Mouse (Mus musculus): Measurements from ENCODE around the gene Sbsn. TPM values are rescaled to one million over a fixed set of nuclear protein-coding genes. Genes with fewer than 3 reads are reported as not detected.
"Not testable (repeated sequence)": the region's sequence is repeated elsewhere in the genome, so short reads cannot be mapped to it uniquely, and the experiment has no call there.

Sbsn gene
- total and polyA plus RNA-seq, 2 experiments from 2014 or later = 2.8 to 3.5 TPM

DNA sequence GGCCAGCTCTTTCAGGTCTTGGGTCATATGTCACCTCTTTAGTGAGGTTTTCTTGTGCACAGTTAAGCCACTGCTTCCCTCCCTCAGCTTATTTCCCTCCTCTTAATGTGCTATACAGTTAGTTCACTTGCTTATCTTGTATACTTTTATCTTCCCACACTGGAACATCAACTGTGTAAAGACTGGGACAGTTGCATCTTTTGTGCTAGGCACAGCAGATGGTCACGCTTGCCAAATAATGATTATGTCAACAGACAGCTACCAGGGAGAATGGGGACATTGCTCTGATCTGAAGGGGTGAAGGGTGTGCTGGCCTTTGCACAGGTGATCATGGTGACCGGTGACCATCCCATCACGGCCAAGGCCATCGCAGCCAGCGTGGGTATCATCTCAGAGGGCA is 31.6 kb upstream of the Sbsn start:
- Histone ChIP-seq H3K9ac (no peak overlapping the region), H3K27me3 (ENCODE audit: insufficient read depth, low read length) (0 out of 2 replicates have a peak, but pooled peaks cover 8% of the 10 kb centered on the region), H3K36me3 (ENCODE audit: insufficient read depth) (no peaks in the 10 kb centered on the region), H3K27ac (ENCODE audit: low read depth, low read length) (no peak overlapping the region), H3K4me1 (ENCODE audit: insufficient read depth) (0 out of 2 replicates have a peak, but pooled peaks cover 8% of the 10 kb centered on the region), H3K4me2 (ENCODE audit: low read depth) (no peak overlapping the region), H3K9me3 (ENCODE audit: low read length) (no peaks in the 10 kb centered on the region), H3K4me3 (ENCODE audit: low read depth, low read length) (no peak overlapping the region)
- 95% methylated on average over 5 of the region's 5 CpGs for WGBS
- ATAC-seq (no peak), DNase-seq (no peak)
- no peak for TF ChIP-seq CTCF (IDR thresholded peaks at IDR 0.05; ENCODE audit: low read depth)

DNA sequence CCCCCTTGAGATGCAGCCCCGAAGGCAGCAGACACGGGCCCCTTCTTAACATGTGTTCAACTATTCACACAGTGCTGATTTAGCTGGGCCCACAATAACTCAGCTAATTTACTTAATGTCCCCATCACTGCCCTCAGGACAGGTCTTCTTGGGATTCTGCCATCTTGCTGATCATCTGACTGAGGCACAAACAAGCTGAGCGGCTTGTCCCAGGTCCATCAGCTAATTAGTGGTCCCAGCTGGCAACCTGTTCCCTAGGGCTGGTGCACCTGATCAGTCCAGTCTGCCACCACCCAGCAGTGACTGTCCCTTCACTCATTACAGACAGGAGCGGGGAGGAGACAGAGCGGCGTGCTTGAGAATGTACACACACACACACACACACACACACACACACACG is 30.0 kb upstream of the Sbsn start:
- ATAC-seq (no peak), DNase-seq (no peak)
- H3K9me3 ChIP-seq (ENCODE audit: low read length) = no peaks in the 10 kb centered on the region

DNA sequence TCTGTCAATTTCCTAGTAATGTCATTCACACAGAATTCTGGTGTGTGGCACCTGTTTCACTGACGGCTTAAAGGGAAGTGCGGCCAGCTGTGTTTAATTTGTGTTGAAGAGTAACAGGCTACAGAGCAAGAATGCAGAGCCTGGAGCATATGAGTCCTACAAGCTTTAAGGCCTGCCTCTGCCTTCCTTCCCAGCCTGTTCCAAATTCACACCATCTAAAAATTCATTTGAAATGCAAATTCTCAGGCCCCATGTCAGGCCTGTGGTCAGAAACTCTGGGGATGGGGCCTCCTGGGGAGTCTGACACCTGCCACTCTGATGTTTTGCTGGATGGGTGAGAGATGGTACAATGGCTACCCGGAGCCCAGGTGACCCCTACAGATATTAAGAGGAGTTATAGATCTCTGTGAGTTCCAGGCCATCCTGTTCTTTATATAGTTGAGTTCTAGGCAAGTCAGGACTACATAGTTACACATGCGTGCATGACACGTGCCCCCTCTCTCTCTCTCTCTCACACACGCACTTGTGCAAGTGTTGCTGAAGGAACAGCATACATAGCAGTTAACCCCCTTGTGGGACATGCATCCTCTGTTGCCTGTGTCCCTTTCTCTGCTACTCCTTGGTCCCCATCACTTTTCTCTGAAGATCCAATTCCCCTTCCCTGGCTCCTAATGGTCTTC is 27.9 kb upstream of the Sbsn start:
- ATAC-seq = no peak
- no peaks in the 10 kb centered on the region for H3K9me3 ChIP-seq (ENCODE audit: low read length)
- no peaks in the 10 kb centered on the region for H3K27me3 ChIP-seq (ENCODE audit: insufficient read depth, low read length)
- no peak overlapping the region for H3K4me2 ChIP-seq (ENCODE audit: low read depth)
- peaks cover 3% of the 10 kb centered on the region; the same call in 1 of the 2 replicates for H3K4me1 ChIP-seq (ENCODE audit: insufficient read depth)
- H3K36me3 ChIP-seq (ENCODE audit: insufficient read depth) = peaks cover 10% of the 10 kb centered on the region
- no peak for DNase-seq
- H3K27ac ChIP-seq (ENCODE audit: low read depth, low read length) = no peak overlapping the region
- 77% methylated on average over 6 of the region's 6 CpGs for WGBS
- H3K9ac ChIP-seq = no peak overlapping the region
- no peak overlapping the region for H3K4me3 ChIP-seq (ENCODE audit: low read depth, low read length)
- no peak for TF ChIP-seq CTCF (IDR thresholded peaks at IDR 0.05; ENCODE audit: low read depth)

More for the DNA sequence above, 30.0 kb upstream of the Sbsn start:
- WGBS = 67% methylated on average over 7 of the region's 7 CpGs
- H3K27me3 ChIP-seq (ENCODE audit: insufficient read depth, low read length) = 0 out of 2 replicates have a peak, but pooled peaks cover 8% of the 10 kb centered on the region
- 0 out of 2 replicates have a peak, but pooled peaks cover 8% of the 10 kb centered on the region for H3K4me1 ChIP-seq (ENCODE audit: insufficient read depth)
- TF ChIP-seq CTCF (IDR thresholded peaks at IDR 0.05; ENCODE audit: low read depth) = no peak
- no peak overlapping the region for H3K4me2 ChIP-seq (ENCODE audit: low read depth)
- no peak overlapping the region for H3K9ac ChIP-seq
- no peak overlapping the region for H3K4me3 ChIP-seq (ENCODE audit: low read depth, low read length)
- no peak overlapping the region for H3K27ac ChIP-seq (ENCODE audit: low read depth, low read length)
- no peaks in the 10 kb centered on the region; the same call in 1 of the 2 replicates for H3K36me3 ChIP-seq (ENCODE audit: insufficient read depth)

DNA sequence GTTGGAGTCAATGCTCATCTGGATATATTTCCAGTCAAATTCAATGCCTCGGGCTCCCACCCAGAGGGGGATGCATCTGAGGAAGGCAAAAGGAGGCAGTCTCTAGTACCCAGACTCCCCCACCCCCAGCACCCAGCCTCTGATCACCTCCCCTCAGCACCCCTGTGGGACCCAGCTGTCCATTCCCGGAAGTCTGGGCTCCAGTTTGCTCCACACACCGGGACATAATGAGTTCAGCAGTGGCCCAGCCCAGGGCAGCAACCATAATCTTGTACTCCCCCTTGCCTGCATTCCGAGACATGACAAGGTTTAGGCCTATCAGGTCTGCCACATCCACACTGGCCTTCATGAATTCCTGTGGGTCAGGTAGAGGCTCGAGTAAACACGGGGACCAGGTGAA is 23.1 kb upstream of the Sbsn start:
- Histone ChIP-seq H3K27me3 (ENCODE audit: insufficient read depth, low read length) (no peaks in the 10 kb centered on the region), H3K4me1 (ENCODE audit: insufficient read depth) (peaks cover 17% of the 10 kb centered on the region; the same call in 1 of the 2 replicates), H3K9me3 (ENCODE audit: low read length) (no peaks in the 10 kb centered on the region), H3K4me2 (ENCODE audit: low read depth) (peak overlapping the region; percentile 80), H3K9ac (peak overlapping the region; percentile 72; the same call in 1 of the 2 replicates), H3K4me3 (ENCODE audit: low read depth, low read length) (peak overlapping the region; percentile 76; the same call in 1 of the 2 replicates), H3K27ac (ENCODE audit: low read depth, low read length) (no peak overlapping the region), H3K36me3 (ENCODE audit: insufficient read depth) (peaks cover 19% of the 10 kb centered on the region)
- no peak for DNase-seq
- TF ChIP-seq CTCF (IDR thresholded peaks at IDR 0.05; ENCODE audit: low read depth) = no peak
- WGBS = 88% methylated on average over 6 of the region's 6 CpGs
- no peak for ATAC-seq

DNA sequence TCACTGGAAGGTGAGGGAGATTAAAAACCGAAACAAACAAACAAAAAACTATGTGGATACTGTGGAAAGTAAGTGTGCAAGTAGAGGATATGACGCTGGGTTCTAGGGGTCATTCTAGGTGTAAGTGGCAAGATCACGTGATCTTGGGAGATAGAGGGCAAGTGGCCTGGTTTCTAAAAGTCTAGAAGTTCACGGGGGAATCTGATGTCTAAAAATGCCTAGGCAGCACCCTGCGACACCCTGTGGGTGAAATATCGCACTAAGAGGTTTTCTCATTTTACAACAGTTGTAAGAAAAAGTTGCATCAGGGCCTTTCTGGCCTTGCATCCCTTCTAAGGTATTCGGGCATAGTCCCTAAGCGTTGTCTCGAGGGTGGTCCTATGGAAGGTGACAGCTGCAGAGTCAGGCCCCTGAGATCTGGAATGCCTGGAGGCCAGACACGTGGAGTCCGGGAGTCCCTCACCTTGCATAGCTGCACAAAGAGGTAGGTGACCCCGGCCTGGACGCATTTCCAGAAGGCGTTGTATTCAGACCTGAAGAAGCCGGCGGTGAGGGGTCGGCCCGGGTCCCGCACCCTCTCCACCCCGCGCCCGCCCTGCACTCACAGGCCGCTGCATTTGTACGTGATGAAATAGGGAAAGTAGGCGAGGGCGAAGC is 22.4 kb upstream of the Sbsn start:
- Histone ChIP-seq H3K27me3 (ENCODE audit: insufficient read depth, low read length) (no peaks in the 10 kb centered on the region), H3K36me3 (ENCODE audit: insufficient read depth) (peaks cover 26% of the 10 kb centered on the region), H3K27ac (ENCODE audit: low read depth, low read length) (peak overlapping the region; percentile 86), H3K9me3 (ENCODE audit: low read length) (no peaks in the 10 kb centered on the region), H3K4me2 (ENCODE audit: low read depth) (peak overlapping the region; percentile 80), H3K4me3 (ENCODE audit: low read depth, low read length) (peak overlapping the region; percentile 76), H3K9ac (peak overlapping the region; percentile 72), H3K4me1 (ENCODE audit: insufficient read depth) (peaks cover 17% of the 10 kb centered on the region; the same call in 1 of the 2 replicates)
- ATAC-seq = peak; percentile 28
- no peak for TF ChIP-seq CTCF (IDR thresholded peaks at IDR 0.05; ENCODE audit: low read depth)
- DNase-seq = peak; percentile 50
- WGBS = 6% methylated on average over 26 of the region's 26 CpGs

DNA sequence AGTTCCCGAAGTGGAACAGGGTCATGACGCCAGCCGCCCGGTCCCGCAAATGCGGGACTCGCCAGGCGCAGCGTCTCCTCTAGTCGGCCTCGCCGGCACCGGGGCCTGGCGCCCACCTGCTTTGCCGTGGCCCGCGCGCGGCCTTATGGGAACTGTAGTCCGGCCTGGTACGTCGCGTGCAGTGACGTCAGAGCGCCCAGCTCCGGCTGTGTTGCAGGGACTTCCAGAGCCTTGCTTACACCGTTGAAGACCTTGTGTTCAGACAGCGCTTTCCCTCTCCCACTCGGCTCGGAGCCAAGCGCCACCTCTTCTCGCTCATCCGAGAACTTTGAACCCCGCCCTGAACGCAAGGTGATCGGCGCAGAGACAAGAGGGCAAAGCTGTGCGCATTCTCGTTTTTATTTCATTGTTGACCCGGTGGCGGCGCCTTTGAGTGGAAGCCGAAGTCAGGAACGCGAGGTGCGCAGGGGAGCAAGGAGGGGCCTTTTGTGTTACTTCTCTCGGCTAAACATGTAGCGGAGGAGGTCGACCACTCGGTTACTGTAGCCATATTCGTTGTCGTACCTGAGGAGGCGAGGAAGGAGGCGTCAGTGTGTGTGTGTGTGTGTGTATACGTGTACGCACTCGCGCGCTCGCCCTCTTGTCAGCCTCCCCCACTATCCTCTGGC is 21.7 kb upstream of the Sbsn start, which contains the start of gene Tmem147:
Tmem147 (minus strand) TSS at position 145 of the 668 bp plus-strand sequence.
- peaks cover 31% of the 10 kb centered on the region for H3K36me3 ChIP-seq (ENCODE audit: insufficient read depth)
- H3K27me3 ChIP-seq (ENCODE audit: insufficient read depth, low read length) = no peaks in the 10 kb centered on the region
- WGBS = 0% methylated on average over 60 of the region's 60 CpGs
- DNase-seq (peak; percentile 97), ATAC-seq (peak; percentile 98)
- peak; percentile 62 for TF ChIP-seq CTCF (IDR thresholded peaks at IDR 0.05; ENCODE audit: low read depth)
- H3K9me3 ChIP-seq (ENCODE audit: low read length) = no peaks in the 10 kb centered on the region
- peak within 1 kb of the TSS; percentile 76 for H3K4me3 ChIP-seq (ENCODE audit: low read depth, low read length)
- H3K27ac ChIP-seq (ENCODE audit: low read depth, low read length) = peak within 1 kb of the TSS; percentile 86
- peaks cover 17% of the 10 kb centered on the region; the same call in 1 of the 2 replicates for H3K4me1 ChIP-seq (ENCODE audit: insufficient read depth)
- H3K4me2 ChIP-seq (ENCODE audit: low read depth) = peak within 1 kb of the TSS; percentile 80
- peak within 1 kb of the TSS; percentile 72 for H3K9ac ChIP-seq

DNA sequence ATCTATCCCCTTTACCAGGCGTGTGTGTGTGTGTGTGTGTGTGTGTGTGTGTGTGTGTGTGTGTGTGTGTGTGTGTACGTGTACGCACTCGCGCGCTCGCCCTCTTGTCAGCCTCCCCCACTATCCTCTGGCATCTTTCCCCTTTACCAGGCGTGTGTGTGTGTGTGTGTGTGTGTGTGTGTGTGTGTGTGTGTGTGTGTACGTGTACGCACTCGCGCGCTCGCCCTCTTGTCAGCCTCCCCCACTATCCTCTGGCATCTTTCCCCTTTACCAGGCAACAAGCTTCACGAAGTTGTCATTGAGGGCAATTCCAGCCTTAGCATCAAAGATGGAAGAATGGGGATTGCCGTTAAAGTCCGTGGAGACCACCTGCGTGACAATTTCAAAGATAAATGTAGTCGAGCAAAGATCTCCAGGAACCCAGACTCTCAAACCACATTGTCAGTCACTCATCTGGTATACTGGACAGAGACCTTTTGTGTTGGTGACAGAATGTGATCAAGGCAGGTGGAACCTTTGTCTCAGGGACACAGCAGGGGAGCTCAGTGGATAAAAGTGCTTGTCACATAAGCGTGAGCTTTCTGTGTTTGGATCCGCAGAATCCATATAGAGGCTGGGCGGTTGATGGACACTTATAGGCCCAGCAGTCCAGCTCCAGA is 21.1 kb upstream of the Sbsn start:
- not testable (repeated sequence) for ATAC-seq
- WGBS = 8% methylated on average over 18 of the region's 22 CpGs

More for the DNA sequence above, 21.1 kb upstream of the Sbsn start:
- Histone ChIP-seq H3K4me3 (ENCODE audit: low read depth, low read length) (peak overlapping the region; percentile 76), H3K4me2 (ENCODE audit: low read depth) (peak overlapping the region; percentile 80), H3K4me1 (ENCODE audit: insufficient read depth) (peaks cover 17% of the 10 kb centered on the region; the same call in 1 of the 2 replicates), H3K9ac (peak overlapping the region; percentile 72), H3K36me3 (ENCODE audit: insufficient read depth) (peaks cover 36% of the 10 kb centered on the region), H3K27ac (ENCODE audit: low read depth, low read length) (peak overlapping the region; percentile 86)
- not testable (repeated sequence) for H3K27me3 ChIP-seq (ENCODE audit: insufficient read depth, low read length); H3K9me3 ChIP-seq (ENCODE audit: low read length)
- DNase-seq = peak; percentile 63
